Mouse (Mus musculus) MEL (cell line): ENCODE data around the gene Mybpc3. TPM values are rescaled to one million over a fixed set of nuclear protein-coding genes. Genes with fewer than 3 reads are reported as not detected.

Experiments
- DNase-seq: peaks from one replicate; pipeline ENCODE4 v3.0.0; 2011; ENCODE audit warnings: low read depth, low spot score
- H3K27ac ChIP-seq: 2 replicates; pipeline ENCODE4 v1.5.1; 2012; ENCODE audit warnings: low read depth, mild to moderate bottlenecking, control low read depth, low read length, moderate library complexity; ENCODE audit not compliant: control insufficient read depth
- H3K27me3 ChIP-seq, 2 experiments: fragments of 150-350 bp in 1 of 2; sonication (generic) in 1 of 2; 2 replicates each; pipeline ENCODE4 v1.6.1; 2012; ENCODE audit warnings: low read length in 2 of 2, mild to moderate bottlenecking in 2 of 2, improper control_type of control experiment in 1 of 2, moderate library complexity in 1 of 2; ENCODE audit not compliant: insufficient read depth in 2 of 2, control insufficient read depth in 1 of 2
- H3K36me3 ChIP-seq, 2 experiments: 2 replicates each; pipeline ENCODE4 v1.6.1; 2012 to 2014; ENCODE audit warnings: low read length in 2 of 2, improper control_type of control experiment in 1 of 2, inconsistent platforms in 1 of 2, mild to moderate bottlenecking in 1 of 2; ENCODE audit not compliant: insufficient read depth in 2 of 2, control insufficient read depth in 1 of 2
- H3K4me1 ChIP-seq, 2 experiments: fragments of 150-350 bp in 1 of 2; sonication (generic) in 1 of 2; 2 replicates each; pipeline ENCODE4 v1.6.1; 2012; ENCODE audit warnings: low read length in 2 of 2, improper control_type of control experiment in 1 of 2, mild to moderate bottlenecking in 1 of 2; ENCODE audit not compliant: insufficient read depth in 2 of 2, control insufficient read depth in 1 of 2
- H3K4me3 ChIP-seq, 2 experiments: fragments of 150-350 bp in 1 of 2; sonication (generic) in 1 of 2; 2 replicates each; pipeline ENCODE4 v1.5.1; 2012; ENCODE audit warnings: low read depth in 2 of 2, low read length in 2 of 2, mild to moderate bottlenecking in 2 of 2, moderate library complexity in 2 of 2, control low read depth in 1 of 2, improper control_type of control experiment in 1 of 2; ENCODE audit not compliant: control insufficient read depth in 1 of 2, insufficient read depth in 1 of 2
- H3K79me2 ChIP-seq: 2 replicates; pipeline ENCODE4 v1.6.1; 2012; ENCODE audit warnings: mild to moderate bottlenecking, low read length, moderate library complexity; ENCODE audit not compliant: control insufficient read depth, poor library complexity, insufficient read depth
- H3K9ac ChIP-seq: 2 replicates; pipeline ENCODE4 v1.6.1; 2012; ENCODE audit warnings: low read depth, mild to moderate bottlenecking, control low read depth, low read length, moderate library complexity; ENCODE audit not compliant: control insufficient read depth, poor library complexity, severe bottlenecking
- H3K9me3 ChIP-seq: fragments of 150-350 bp; sonication (generic); replicated peaks from 2 replicates; pipeline ENCODE4 v1.6.1; 2012; ENCODE audit warnings: mild to moderate bottlenecking, low read length, improper control_type of control experiment, moderate library complexity; ENCODE audit not compliant: insufficient read depth
- CHD1 ChIP-seq: IDR thresholded peaks from 2 replicates; pipeline ENCODE4 v1.6.1; 2012; ENCODE audit warnings: low read depth, mild to moderate bottlenecking, inconsistent platforms, low read length, improper control_type of control experiment
- E2F4 ChIP-seq: IDR thresholded peaks from 2 replicates; pipeline ENCODE4 v1.6.1; 2011; ENCODE audit warnings: low read depth, low read length, improper control_type of control experiment, borderline replicate concordance
- ELF1 ChIP-seq: IDR thresholded peaks from 2 replicates; pipeline ENCODE4 v1.6.1; 2014; ENCODE audit warnings: low read depth, mild to moderate bottlenecking, inconsistent platforms, low read length, improper control_type of control experiment, moderate library complexity
- GABPA ChIP-seq: IDR thresholded peaks from 2 replicates; pipeline ENCODE4 v1.6.1; 2012; ENCODE audit warnings: low read depth, mild to moderate bottlenecking, inconsistent platforms, low read length, improper control_type of control experiment, moderate library complexity
- HCFC1 ChIP-seq: IDR thresholded peaks from 2 replicates; pipeline ENCODE4 v1.6.1; 2012; ENCODE audit warnings: low read depth, mild to moderate bottlenecking, inconsistent platforms, low read length, improper control_type of control experiment, moderate library complexity
- MAFK ChIP-seq: IDR thresholded peaks from 2 replicates; pipeline ENCODE4 v1.6.1; 2011; ENCODE audit warnings: low read depth, mild to moderate bottlenecking, low read length, improper control_type of control experiment, borderline replicate concordance
- MAX ChIP-seq: IDR thresholded peaks from 2 replicates; pipeline ENCODE4 v1.6.1; 2011; ENCODE audit warnings: low read length, improper control_type of control experiment
- MAZ ChIP-seq: IDR thresholded peaks from 2 replicates; pipeline ENCODE4 v1.6.1; 2012; ENCODE audit warnings: low read depth, mild to moderate bottlenecking, inconsistent platforms, low read length, improper control_type of control experiment
- MEF2A ChIP-seq: IDR thresholded peaks from 2 replicates; pipeline ENCODE4 v1.6.1; 2014; ENCODE audit warnings: low read depth, mild to moderate bottlenecking, inconsistent platforms, low read length, improper control_type of control experiment; ENCODE audit not compliant: poor library complexity, insufficient replicate concordance, severe bottlenecking; ENCODE audit errors: extremely low read depth
- MYB ChIP-seq: IDR thresholded peaks from 2 replicates; pipeline ENCODE4 v1.6.1; 2011; ENCODE audit warnings: mild to moderate bottlenecking, low read depth, low read length, improper control_type of control experiment
- MYC ChIP-seq: IDR thresholded peaks from 2 replicates; pipeline ENCODE4 v1.6.1; 2011; ENCODE audit warnings: low read depth, mild to moderate bottlenecking, low read length, improper control_type of control experiment, moderate library complexity
- NELFE ChIP-seq: IDR thresholded peaks from 2 replicates; pipeline ENCODE4 v1.6.1; 2011; ENCODE audit warnings: low read depth, low read length, improper control_type of control experiment
- POLR2A ChIP-seq, 2 experiments: IDR thresholded peaks; 2 replicates each; pipeline ENCODE4 v1.6.1; 2011 to 2012; ENCODE audit warnings: low read length in 2 of 2, mild to moderate bottlenecking in 2 of 2, control low read depth in 1 of 2, improper control_type of control experiment in 1 of 2, low read depth in 1 of 2, moderate library complexity in 1 of 2; ENCODE audit not compliant: control insufficient read depth in 1 of 2, insufficient read depth in 1 of 2, poor library complexity in 1 of 2
- POLR2AphosphoS2 ChIP-seq: IDR thresholded peaks from 2 replicates; pipeline ENCODE4 v1.6.1; 2011; ENCODE audit warnings: low read length, improper control_type of control experiment
- RAD21 ChIP-seq: IDR thresholded peaks from 2 replicates; pipeline ENCODE4 v1.6.1; 2011; ENCODE audit warnings: mild to moderate bottlenecking, low read depth, low read length, improper control_type of control experiment
- RCOR1 ChIP-seq: IDR thresholded peaks from 2 replicates; pipeline ENCODE4 v1.6.1; 2012; ENCODE audit warnings: low read depth, mild to moderate bottlenecking, inconsistent platforms, low read length, improper control_type of control experiment
- SMC3 ChIP-seq: IDR thresholded peaks from 2 replicates; pipeline ENCODE4 v1.6.1; 2011; ENCODE audit warnings: low read depth, low read length, improper control_type of control experiment
- TAL1 ChIP-seq: IDR thresholded peaks from 2 replicates; pipeline ENCODE4 v1.6.1; 2012; ENCODE audit warnings: mild to moderate bottlenecking, inconsistent platforms, low read length, moderate library complexity, mixed read lengths
- TBP ChIP-seq: IDR thresholded peaks from 2 replicates; pipeline ENCODE4 v1.8.0; 2011; ENCODE audit warnings: low read depth, low read length, improper control_type of control experiment
- TCF12 ChIP-seq: IDR thresholded peaks from 2 replicates; pipeline ENCODE4 v1.6.1; 2014; ENCODE audit warnings: low read depth, mild to moderate bottlenecking, inconsistent platforms, low read length, improper control_type of control experiment, moderate library complexity
- UBTF ChIP-seq: IDR thresholded peaks from 2 replicates; pipeline ENCODE4 v1.6.1; 2012; ENCODE audit warnings: low read depth, mild to moderate bottlenecking, inconsistent platforms, low read length, improper control_type of control experiment, moderate library complexity, borderline replicate concordance; ENCODE audit not compliant: insufficient read depth
- ZC3H11A ChIP-seq: IDR thresholded peaks from 2 replicates; pipeline ENCODE4 v1.6.1; 2012; ENCODE audit warnings: low read depth, mild to moderate bottlenecking, inconsistent platforms, low read length, improper control_type of control experiment
- ZMIZ1 ChIP-seq: IDR thresholded peaks from 2 replicates; pipeline ENCODE4 v1.6.1; 2012; ENCODE audit warnings: low read depth, mild to moderate bottlenecking, inconsistent platforms, low read length, improper control_type of control experiment, moderate library complexity
- ZNF384 ChIP-seq: IDR thresholded peaks from 2 replicates; pipeline ENCODE4 v1.6.1; 2012; ENCODE audit warnings: low read depth, mild to moderate bottlenecking, inconsistent platforms, low read length, improper control_type of control experiment
- polyA plus RNA-seq, 2 experiments: library from polyadenylated mRNA; stranded (reverse) in 1 of 2; unstranded in 1 of 2; fragments of >175 nt in 1 of 2; fragments of >200 nt in 1 of 2; gene quantifications; 2 replicates each; pipeline versions ENCODE4 v1.2.1 to v1.2.4; 2012; ENCODE audit warnings: low replicate concordance in 2 of 2, low read depth in 1 of 2; ENCODE audit not compliant: insufficient read length in 2 of 2, insufficient read depth in 1 of 2, missing spikeins in 1 of 2
- total RNA-seq: library from RNA; depleted of rRNA; stranded (reverse); fragments of 300-350 nt; gene quantifications from 2 replicates; pipeline ENCODE4 v1.2.3, GENCODE M21; 2012

The Mybpc3 gene
- total and polyA plus RNA-seq, 3 experiments, result 0.19 to 0.50 TPM; not detected in 1

- TF ChIP-seq ZC3H11A, result no peak
- TF ChIP-seq, all 39 proteins: peak for 0
These were observed 2.4 kb upstream of the Mybpc3 start (continued) for GRCm38 (mm10) chr2:91115578-91115970.

GRCm38 (mm10) chr2:91116842-91117241 is 1.1 kb upstream of the Mybpc3 start:
- Histone ChIP-seq H3K4me1 (peaks cover 0 to 5% of the 10 kb centered on the region in 2 experiments; a peak in 1 of 4 replicates), H3K36me3 (no peaks in the 10 kb centered on the region), H3K9ac (no peak overlapping the region), H3K9me3 (no peaks in the 10 kb centered on the region), H3K27ac (no peak overlapping the region), H3K27me3 (no peaks in the 10 kb centered on the region), H3K4me3 (no peak overlapping the region), H3K79me2 (no peaks in the 10 kb centered on the region)
- DNase-seq, result no peak
- TF ChIP-seq E2F4, result no peak
- no peak for TF ChIP-seq CHD1
- TF ChIP-seq ZNF384, result no peak
- no peak for TF ChIP-seq UBTF
- no peak for TF ChIP-seq RCOR1
- TF ChIP-seq MYC, result no peak
- no peak for TF ChIP-seq TCF12
- no peak for TF ChIP-seq SMC3

- Histone ChIP-seq H3K9me3 (no peaks in the 10 kb centered on the region), H3K79me2 (no peaks in the 10 kb centered on the region), H3K27ac (no peak overlapping the region), H3K27me3 (no peaks in the 10 kb centered on the region), H3K4me1 (peaks cover 0 to 5% of the 10 kb centered on the region in 2 experiments; a peak in 1 of 4 replicates), H3K36me3 (no peaks in the 10 kb centered on the region), H3K9ac (no peak overlapping the region), H3K4me3 (no peak overlapping the region)
- TF ChIP-seq MEF2A (no peak), MAX (no peak), RCOR1 (no peak), RAD21 (no peak), MYB (no peak)
- no peak for DNase-seq
These were observed 703 bp downstream of the Mybpc3 start for GRCm38 (mm10) chr2:91118647-91119046.

GRCm38 (mm10) chr2:91119061-91119460 is 1.1 kb downstream of the Mybpc3 start:
- H3K36me3 ChIP-seq, result no peaks in the 10 kb centered on the region
- no peaks in the 10 kb centered on the region for H3K9me3 ChIP-seq
- no peak overlapping the region for H3K27ac ChIP-seq
- no peak for TF ChIP-seq MAX
- no peak for TF ChIP-seq CHD1
- no peak for TF ChIP-seq ZC3H11A
- TF ChIP-seq NELFE, result no peak
- no peak for TF ChIP-seq POLR2AphosphoS2
- no peak for TF ChIP-seq MYC
- TF ChIP-seq SMC3, result no peak
- no peak for TF ChIP-seq ZMIZ1
- TF ChIP-seq HCFC1, result no peak
- TF ChIP-seq TBP, result no peak
- no peak for TF ChIP-seq MAZ
- TF ChIP-seq POLR2A (IDR thresholded peaks at IDR 0.05; ENCODE audit: control insufficient read depth in 1 of 2, insufficient read depth in 1 of 2, low read depth in 1 of 2, low read length in 2 of 2, poor library complexity in 1 of 2), result no peak
- TF ChIP-seq RAD21, result no peak
- TF ChIP-seq ELF1, result no peak
- no peak for TF ChIP-seq GABPA
- no peak for TF ChIP-seq MYB
- no peak for TF ChIP-seq MAFK
- no peak for TF ChIP-seq TAL1
- no peak for TF ChIP-seq TCF12
- H3K4me1 ChIP-seq, result peaks cover 0 to 5% of the 10 kb centered on the region in 2 experiments; a peak in 1 of 4 replicates
- no peak overlapping the region for H3K4me3 ChIP-seq
- no peaks in the 10 kb centered on the region for H3K79me2 ChIP-seq
- no peak for DNase-seq
- H3K9ac ChIP-seq, result no peak overlapping the region
- no peaks in the 10 kb centered on the region for H3K27me3 ChIP-seq
